Mouse (Mus musculus) thymus, postnatal 4 days (tissue): Measurements from ENCODE around the gene Milr1.
"Not testable (repeated sequence)": the region's sequence is repeated elsewhere in the genome, so short reads cannot be mapped to it uniquely, and the experiment has no call there.

ENCODE experiments used
- DNase-seq: peaks from one replicate; pipeline ENCODE4 v3.0.0; 2021

Milr1 gene

DNA sequence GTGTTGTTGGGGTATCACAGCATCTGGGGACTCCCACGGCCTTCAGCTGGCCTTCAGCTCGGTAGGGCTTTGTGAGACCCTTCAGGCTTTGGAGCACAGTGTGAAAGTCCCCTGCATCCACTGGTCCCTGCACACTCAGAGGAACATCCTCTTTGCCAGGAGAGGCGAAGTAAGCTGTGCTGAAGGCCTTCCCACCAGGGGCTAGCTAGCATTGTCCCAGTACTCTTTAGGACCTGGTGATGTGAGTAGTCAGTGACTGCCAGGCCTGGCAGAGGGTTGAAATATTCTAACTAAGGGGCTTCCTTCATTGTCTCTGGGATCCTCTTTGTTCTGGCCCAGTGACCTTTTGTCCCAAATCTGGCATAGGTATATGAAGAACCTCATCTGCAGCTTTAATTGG is 14.4 kb upstream of the Milr1 start:
- DNase-seq = no peak

DNA sequence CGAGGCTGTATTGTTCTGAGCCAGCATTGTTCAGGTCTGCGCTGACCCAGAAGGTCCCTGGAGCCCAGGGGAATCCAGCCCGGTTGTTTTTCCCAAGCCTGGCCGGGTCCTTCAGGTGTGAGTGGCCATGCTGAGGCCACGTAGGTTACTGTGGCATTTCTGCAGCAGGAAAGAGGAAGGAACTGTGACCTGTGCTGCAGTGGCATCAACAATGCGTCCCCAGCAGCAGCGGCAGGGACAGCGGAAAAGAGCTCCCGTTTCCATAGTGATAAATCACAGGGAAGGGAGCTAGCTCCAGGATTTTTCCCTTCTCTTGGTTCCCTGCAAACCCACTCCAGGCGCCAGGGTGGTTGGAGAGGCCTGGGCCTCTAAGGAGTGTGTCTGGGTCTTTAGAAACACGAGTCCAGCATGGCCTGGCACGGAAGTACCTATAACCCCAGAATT is 13.8 kb upstream of the Milr1 start:
- no peak for DNase-seq

DNA sequence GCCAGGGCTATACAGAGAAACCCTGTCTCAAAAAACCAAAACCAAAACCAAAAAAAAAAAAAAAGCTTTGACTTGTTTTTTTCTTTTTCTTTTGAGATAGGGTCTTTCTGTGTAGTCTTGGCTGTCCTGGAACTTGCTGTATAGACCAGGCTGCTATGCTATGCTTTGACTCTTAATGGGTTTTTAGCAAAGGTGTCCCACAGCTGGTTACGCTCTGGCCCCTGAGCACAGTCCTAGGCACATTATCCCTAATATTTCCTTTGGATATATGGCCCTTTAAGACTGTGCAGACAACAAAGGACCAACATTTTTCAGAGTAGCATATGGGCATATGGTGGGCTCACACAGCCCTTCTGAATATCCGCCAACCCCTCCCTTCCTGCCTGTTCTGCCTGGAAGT is 11.9 kb upstream of the Milr1 start:
- DNase-seq = no peak

DNA sequence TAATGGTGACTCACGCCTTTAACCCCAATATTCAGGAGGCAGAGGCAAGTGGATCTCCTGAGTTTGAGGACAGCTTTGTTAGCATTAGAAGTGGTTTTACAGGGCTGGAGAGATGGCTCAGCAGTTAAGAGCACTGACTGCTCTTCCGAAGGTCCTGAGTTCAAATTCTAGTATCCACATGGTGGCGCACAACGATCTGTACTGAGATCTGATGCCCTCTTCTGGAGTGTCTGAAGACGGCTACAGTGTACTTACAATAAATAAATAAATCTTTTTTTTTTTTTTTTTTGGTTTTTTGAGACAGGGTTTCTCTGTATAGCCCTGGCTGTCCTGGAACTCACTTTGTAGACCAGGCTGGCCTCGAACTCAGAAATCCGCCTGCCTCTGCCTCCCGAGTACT is 10.3 kb upstream of the Milr1 start:
- not testable (repeated sequence) for DNase-seq

DNA sequence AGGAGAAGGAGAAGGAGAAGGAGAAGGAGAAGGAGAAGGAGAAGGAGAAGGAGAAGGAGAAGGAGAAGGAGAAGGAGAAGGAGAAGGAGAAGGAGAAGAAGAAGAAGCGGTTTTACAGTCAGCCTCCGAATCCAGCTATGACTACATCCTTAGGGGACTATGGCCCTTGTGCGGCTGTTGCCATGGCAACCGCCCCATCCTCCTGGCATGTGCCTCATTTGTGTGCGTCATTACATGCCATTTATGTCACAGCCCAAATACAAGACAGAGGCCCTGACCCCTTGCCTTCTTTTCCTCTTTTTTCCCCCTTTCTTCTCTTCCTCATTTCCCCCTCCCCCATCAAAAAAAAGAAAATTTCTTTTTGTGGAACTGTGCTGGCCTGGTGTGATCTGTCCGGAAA is 9.8 kb upstream of the Milr1 start:
- DNase-seq = no peak

DNA sequence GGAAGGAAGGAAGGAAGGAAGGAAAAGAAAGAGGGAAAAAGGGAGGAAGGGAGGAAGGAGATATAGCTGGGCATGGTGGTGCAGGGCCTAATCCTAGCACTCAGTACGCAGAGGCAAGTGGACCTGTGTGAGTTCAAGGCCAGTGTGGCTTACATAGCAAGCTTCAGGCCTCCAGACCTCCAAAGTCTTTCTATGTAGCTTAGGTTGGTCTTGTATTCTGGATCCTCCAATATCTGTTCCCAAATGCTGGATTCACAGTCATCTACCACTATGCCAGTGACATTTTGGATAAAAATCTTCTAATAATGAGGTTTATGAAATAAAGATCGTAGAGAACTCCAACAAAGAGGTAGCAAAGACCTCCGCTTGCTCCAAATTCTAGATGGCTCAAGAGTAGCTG is 9.2 kb upstream of the Milr1 start:
- no peak for DNase-seq

DNA sequence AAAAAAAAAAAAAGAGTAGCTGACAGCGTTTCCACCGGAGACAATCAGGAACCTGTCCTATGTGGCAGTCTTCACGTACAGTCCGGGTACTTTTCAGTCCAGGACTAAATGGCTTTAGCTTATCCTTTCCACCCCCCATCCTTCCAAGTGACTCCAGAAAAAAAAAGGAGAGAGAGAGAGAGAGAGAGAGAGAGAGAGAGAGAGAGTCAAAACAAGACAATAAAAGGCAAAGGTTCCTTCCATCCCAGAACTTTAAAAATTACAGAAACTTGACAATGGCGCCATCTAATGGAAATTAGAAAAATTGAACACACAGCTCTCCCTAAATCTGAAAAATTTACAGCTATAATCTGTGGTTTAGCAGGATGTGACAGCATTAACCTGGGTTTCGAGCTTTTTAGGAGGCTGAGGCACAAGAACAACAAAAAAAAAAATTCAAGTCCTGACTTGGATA is 8.6 kb upstream of the Milr1 start:
- no peak for DNase-seq

DNA sequence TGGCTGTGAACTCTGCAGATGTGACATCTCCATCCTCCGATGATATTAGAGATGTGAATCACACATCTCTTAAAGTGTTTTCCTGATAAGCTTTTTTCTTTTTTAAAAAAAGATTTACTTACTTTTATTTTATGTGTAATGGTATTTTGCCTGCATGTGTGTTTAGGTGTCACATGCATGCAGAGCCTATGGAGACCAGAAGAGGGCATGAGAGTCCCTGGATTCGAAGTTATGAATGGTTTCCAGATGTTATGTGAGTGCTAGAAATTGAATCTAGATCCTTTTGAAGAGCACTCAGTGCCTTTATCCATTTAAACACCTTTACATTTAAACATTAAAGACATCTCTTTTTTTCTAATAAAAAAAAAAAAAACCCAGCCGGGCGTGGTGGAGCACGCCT is 6.1 kb upstream of the Milr1 start:
- DNase-seq = no peak

DNA sequence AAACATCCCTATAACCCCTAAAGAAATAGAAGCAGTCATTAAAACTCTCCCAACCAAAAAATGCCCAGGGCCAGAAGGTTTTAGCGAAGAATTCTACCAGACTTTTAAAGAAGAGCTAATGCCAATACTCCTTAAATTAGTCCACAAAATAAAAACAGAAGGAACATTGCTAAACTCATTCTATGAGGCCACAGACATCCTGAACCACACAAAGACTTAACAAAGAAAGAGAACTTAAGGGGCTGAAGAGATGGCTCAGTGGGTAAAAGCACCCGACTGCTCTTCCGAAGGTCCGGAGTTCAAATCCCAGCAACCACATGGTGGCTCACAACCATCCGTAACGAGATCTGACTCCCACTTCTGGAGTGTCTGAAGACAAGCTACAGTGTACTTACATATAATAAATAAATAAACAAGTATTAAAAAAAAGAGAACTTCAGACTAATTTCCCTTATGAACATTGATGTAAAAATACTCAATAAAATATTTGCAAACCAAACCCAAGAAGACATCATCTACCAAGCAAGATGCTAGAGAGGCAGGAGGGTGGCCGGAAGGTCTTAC is 1.4 kb upstream of the Milr1 start:
- not testable (repeated sequence) for DNase-seq

DNA sequence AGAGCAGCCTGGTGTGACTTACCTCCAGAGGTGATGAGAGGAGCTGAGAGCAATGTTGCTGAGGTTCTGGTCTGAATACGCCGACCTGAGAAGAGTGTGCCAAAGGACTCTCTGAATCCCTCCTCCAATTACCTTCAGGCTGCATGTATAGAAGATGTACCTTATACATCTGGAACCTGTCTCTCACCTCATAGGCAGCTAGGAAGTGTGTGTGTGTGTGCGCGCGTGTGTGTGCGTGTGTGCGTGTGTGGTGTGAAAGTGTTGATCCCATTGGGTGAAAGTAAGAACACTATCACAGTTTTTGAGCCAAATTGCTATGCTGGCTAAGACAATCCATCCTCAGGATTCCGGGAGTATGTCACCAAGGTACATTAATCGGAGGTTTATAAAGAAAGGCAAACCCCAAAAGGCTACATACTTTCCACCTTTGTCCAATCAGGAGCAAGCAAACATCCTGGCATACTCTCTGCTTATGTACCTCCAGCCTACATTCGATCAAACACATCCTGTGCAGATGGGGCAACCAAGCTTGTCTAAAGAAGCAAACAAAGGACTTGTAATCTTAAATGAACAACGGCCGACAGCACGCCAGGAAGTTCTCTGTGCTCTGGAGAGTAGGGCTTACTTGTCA is 790 bp upstream of the Milr1 start, which contains the start of gene Pecam1:
TSS of gene Pecam1 (minus strand) at position 508 of the 631 bp plus-strand sequence.
- DNase-seq = peak; percentile 65

DNA sequence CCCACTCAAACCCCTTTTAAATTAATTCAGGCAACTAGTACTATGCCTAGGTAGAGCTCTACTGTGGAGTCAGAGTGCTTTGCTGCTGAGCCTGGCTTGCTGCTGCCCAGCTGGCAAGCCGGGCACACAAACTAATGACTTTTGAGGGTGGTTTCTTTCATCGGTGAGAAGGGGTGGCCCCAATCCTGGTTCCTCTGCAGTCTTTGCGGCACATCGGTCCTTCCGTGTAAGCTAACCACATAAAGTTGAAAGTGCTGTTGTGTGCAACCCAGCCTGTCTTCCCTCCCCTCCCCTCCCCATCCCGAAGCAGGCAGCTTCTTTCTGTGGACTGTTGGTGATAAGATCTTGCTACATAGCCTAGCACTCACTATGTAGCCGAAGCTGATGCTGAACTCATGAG is 1.1 kb downstream of the Milr1 start:
- DNase-seq = peak; percentile 63

DNA sequence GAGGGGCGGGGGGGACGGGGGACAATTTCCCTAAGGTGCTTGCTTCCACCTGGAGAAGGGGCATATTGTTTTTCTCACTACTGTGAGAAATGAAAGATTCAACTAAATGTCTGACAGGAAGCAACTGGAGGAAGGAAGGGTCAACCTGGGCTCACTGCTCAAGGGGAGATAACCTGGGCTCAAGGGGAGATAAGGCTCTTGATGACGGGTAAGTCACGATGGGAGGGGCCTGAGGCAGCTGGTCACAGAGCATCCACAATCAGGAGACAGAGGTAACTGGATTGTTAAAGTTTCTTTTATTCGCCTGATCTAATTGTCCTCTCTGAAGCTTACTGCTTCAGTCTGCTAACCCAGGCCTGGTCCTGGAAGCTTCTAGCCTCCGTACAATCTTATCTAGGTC is 2.3 kb downstream of the Milr1 start:
- DNase-seq = no peak

DNA sequence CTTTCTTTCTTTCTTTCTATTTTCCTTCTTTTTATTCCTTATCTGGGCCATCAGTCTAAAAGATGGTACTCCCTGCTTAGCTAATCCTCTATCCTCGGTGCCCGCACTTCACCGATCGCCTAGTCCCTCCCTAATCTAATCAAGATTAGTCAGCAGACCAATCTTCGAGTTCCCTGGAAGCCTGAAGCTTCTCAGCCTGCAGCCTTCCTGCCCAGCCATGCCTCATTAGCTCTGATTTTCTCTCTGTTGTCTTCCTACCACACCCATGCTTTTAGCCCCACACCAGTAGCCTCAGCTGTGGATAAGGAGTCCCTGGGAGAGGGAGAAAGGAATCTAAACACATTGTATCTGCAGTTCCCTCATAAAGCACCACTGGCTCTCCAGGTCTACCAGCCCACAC is 4.6 kb downstream of the Milr1 start:
- no peak for DNase-seq

DNA sequence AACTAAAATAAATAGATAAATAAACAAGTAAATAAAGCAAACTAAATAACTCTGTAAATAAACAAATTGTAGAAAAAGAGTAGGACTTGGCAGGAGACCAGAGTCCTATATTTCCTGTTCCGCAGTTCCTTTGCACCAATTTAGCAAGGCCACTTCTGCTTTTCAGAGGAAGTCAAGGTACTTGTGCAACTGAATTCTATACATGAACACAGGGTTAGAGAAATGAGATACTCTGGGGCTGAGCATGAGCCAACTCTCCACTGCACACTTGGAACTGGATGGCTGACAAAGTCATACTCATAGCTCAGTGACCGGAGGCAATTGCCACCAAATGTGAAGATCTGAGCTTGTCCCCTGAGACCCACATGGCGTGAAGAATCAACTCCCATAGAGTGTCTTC is 8.0 kb downstream of the Milr1 start:
- DNase-seq = no peak

DNA sequence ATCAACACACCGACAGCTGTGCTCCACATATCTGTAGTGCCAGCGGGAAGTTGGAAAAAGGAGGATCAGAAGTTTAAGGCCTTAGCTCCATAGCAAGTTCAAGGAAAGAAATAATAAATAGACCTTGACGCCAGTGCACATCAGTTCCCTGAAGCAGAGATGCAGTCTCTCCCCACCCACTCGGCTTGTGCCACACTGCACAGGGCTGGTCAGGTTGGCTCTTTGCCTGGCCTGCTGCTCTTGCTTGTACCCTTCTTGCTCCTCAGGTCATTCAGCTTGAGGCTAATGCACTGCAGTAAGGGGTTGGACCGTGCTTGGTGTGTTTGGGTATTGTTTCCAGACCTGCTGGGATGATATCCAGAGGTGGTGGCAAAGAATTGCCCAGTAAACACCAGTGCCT is 9.5 kb downstream of the Milr1 start:
- no peak for DNase-seq

DNA sequence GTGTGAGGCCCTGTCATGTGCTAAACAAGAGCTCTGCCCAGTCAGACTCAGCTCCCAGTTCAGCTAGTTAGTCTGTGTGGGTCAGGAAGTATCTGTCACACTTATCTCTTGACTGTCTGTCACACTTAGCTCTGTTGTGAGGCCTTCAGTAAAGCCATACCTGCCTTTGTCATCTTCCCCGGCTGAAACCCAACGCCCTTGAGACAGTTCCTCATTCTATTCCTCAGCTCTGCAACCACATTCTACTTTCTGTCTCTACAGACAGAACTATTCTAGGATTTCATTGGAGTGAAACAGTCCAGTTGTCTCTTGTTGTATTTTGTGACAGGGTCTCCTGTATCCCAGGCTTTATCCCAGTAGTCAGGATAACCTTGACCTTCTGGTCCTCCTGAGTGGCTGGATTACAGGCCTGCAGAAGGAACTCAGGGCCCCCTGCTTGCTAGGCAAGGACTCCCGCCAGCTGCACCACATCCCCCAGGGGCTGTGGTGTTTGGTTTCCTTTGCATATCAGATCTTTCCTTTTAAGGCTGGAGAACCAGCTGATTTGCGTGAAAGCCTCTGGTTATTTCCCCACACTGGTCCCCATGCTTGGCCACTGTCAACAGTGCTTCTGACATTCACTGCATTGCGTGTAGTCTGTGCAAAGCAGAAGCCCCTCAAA is 11.2 kb downstream of the Milr1 start:
- peak; percentile 58 for DNase-seq

DNA sequence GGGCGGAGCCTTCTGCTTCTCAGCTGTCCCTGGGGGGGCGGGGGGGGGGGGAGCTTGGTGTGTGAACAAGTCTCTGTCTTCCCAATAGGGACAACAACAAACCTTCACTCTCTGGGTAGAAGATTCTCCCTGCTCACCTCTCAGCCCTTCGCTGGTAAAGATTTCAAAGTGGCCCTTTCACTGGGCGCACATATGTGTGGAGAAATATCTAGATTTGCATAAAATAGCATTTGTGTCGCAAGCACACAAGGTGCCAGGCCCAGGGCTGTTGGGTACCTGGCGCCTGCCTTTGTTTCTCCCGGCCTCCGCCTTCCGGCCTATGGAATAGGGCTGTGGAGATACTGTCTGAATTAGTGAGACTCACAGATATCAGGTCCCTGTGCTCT is 11.8 kb downstream of the Milr1 start:
- DNase-seq = no peak

DNA sequence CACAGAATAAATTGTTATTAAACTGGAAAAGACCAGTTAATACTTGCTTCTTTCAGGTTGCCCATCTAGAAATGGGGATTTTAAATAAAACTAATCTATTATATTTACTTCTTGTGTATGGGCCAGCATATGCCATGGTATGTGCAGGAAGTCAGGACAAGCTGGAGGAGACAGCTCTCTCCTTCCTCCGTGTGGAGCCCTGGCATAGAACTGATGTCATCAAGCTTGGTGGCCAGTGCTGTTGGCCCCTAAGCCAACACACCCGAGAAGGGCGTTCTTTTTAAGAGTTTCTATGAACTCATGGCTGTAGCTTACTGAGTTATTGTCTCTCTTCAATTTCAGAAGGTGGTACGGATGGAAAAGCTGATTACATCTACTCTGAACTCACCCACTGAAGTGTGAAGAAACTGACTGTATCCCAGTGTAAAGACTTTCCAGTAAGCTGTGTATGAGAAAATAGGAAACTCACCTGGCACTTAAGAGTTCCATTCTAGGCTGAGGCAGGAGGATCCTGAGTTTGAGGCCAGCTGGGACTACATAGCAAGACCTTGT is 15.7 kb downstream of the Milr1 start:
- no peak for DNase-seq

DNA sequence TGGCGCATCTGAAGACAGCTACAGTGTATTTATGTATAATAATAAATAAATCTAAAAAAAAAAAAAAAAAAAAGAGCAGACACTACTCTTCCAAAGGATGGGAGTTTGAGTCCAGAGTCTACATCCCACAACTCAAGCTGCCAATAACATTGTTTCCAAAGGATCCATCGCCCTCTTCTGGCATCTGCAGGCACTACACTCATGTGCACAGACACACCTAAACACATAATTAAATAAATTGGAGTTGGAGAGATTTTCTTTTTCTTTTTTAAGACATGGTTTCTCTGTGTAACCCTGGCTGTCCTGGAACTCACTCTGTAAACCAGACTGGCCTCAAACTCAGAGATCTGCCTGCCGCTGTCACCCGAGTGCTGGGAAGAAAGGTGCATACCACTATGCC is 16.5 kb downstream of the Milr1 start:
- no peak for DNase-seq

DNA sequence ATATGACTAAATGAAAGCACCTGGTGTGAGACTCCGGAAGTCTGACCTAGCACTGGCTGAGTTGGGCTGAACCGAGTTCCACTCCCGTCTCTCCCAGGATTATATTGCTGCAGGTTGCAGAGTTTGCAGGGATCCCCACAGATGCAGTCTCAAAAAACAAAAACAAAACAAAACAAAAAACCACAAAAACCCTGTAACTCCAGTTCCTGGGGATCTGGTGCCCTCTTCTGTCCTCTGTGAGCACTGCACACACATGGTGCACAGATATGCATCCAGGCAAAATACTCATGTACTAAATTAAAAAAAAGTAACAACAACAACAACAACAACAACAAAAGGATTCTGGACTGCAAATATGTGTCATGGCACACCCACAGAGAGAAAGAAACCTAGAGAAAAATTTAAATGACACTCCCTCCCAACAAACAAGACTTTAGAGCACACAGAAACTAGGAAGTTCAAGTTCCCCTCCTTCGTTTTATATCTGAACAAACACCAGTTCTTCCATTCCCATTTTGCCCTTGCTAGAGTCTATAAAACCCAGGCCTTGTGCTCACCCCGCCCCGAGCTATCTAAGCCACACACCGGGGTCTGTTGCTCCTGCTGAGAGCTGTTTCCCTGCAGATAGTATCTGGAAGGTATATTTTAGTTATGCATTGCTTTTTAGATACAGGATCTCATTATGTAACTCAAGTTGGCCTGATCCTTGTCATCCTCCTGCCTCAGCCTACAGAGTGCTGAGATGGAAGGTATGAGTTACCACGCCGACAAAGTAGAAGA is 19.4 kb downstream of the Milr1 start:
- peak; percentile 83 for DNase-seq

DNA sequence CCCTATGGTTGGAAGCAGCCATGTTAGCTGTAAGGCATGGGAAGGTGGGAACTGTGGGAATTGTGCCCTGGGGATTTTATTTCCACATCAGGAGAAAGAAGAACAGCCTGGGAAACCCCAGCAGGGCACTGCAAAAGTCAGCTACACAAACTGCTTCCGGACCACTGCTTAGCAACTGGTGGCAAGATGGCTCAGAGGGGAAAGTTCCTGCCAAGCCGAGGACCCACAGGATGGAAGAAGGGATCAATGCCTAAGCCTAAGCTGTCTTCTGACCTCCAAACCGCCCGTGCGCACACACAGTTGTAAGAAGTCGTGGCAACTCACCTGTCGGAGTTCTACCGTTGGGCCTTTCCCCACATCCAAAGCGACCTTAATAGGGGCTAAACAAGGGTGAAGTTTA is 22.0 kb downstream of the Milr1 start:
- no peak for DNase-seq

DNA sequence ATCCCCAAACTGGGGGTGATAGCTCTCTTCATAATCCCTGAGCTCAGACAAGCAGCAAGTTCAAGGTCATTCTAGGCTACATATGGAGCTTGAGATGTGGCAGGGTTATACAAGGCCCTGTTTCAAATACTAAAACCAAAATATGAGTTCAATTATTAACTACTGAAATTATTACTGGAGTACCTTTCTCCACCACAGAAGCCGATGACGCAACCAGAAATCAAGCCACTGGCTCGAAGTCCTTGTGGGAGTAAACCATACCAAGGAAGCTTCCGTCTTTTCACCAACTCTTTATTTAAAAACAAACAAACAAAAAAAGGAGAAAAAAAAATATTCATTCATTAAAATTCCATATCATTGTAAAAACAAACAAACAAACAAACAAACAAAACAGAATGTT is 25.9 kb downstream of the Milr1 start:
- no peak for DNase-seq

DNA sequence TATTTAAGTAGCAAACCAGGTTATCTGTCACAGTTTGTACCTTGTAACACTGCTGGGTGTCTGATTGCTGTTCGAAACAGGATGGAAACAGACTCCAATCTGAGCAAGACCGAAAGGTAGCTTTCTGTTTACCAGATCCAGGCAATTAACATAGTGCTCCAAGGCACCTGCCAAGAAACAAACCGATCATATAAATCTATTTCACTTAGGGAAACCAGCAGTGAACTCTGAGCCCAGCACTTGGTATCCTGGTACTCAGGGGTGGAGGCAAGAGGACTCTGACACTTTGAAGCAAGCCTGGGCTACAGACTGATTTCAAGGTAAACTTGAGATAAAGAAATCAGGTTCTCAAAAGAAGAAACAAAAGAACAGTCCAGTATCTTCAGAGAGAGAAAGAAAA is 26.4 kb downstream of the Milr1 start:
- no peak for DNase-seq

DNA sequence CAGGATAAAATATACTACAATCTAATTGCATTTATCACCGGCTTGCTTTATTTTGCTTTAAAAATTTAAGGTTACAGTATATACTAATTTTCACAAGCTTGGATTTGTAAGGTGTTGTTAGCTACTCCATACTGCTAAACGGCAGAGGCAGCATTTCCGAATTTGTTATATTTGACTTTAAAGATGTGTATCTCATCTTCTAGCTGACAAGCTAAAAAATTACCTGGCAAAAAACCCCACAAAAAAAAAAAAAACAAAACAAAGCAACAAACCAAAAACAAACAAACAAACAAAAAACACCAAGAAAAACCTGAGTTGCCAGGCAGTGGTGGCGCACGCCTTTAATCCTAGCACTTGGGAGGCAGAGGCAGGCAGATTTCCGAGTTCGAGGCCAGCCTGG is 27.1 kb downstream of the Milr1 start:
- no peak for DNase-seq
